Mouse (Mus musculus): ENCODE results near the gene Nprl3. TPM values are rescaled to one million over a fixed set of nuclear protein-coding genes. Genes with fewer than 3 reads are reported as not detected.
A peak's percentile ranks its signal among the peaks of the same experiment; 100 is the strongest.

Nprl3 gene
- polyA plus RNA-seq, 1 experiment from 2014 or later: 28.1 TPM

GRCm38 (mm10) chr11:32277736-32278457, 10.4 kb upstream of the Nprl3 start:
- ATAC-seq (no peak), DNase-seq (ENCODE audit: low spot score) (no peak)
- Histone ChIP-seq H3K9me3 (replicated peaks; ENCODE audit: control insufficient read depth, low read length) (no peaks in the 10 kb centered on the region), H3K4me1 (ENCODE audit: control insufficient read depth, insufficient read depth, low read length) (no peaks in the 10 kb centered on the region), H3K9ac (ENCODE audit: low read length) (no peak overlapping the region), H3K36me3 (ENCODE audit: control insufficient read depth, insufficient read depth, low read length) (no peaks in the 10 kb centered on the region), H3K27me3 (replicated peaks; ENCODE audit: control insufficient read depth, insufficient read depth, low read length) (no peaks in the 10 kb centered on the region), H3K4me2 (ENCODE audit: low read length) (no peak overlapping the region), H3K4me3 (ENCODE audit: low read depth, low read length) (no peak overlapping the region), H3K27ac (ENCODE audit: low read depth, low read length) (no peak overlapping the region)
- WGBS: 78% methylated on average over 21 of the region's 21 CpGs

- no peaks in the 10 kb centered on the region for H3K4me1 ChIP-seq (ENCODE audit: control insufficient read depth, insufficient read depth, low read length)
- no peak within 1 kb of the TSS for H3K9ac ChIP-seq (ENCODE audit: low read length)
- no peak within 1 kb of the TSS for H3K4me2 ChIP-seq (ENCODE audit: low read length)
- H3K4me3 ChIP-seq (ENCODE audit: low read depth, low read length): no peak within 1 kb of the TSS
- H3K27ac ChIP-seq (ENCODE audit: low read depth, low read length): no peak within 1 kb of the TSS
- 69% methylated on average over 3 of the region's 3 CpGs for WGBS
- DNase-seq (ENCODE audit: low spot score) (no peak), ATAC-seq (no peak)
- H3K9me3 ChIP-seq (replicated peaks; ENCODE audit: control insufficient read depth, low read length): no peaks in the 10 kb centered on the region
- no peaks in the 10 kb centered on the region for H3K27me3 ChIP-seq (replicated peaks; ENCODE audit: control insufficient read depth, insufficient read depth, low read length)
- no peaks in the 10 kb centered on the region for H3K36me3 ChIP-seq (ENCODE audit: control insufficient read depth, insufficient read depth, low read length)
Measured at GRCm38 (mm10) chr11:32276347-32276746, 8.8 kb upstream of the Nprl3 start, which contains the start of gene Hba-x. Gene Hba-x, plus strand, starts transcription at chr11:32276400.

DNA sequence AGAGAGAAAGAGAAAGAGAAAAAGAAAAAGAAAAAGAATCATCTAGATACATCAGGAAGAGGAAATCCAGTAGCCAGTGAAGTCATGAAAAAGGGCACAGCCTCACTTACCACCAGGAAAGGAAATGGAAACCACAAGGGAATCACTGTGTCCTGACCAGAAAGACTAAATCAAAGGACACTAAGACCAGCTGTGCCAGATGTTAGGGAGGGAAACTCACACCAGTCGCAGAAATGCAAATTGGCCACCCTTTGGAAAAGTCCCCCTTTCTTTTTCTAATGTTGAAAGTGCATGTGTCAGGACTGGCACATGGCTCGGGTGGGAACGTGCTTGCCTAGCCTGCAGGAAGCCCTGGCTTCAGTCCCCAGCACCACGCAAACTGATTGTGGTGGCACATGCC, 3.7 kb upstream of the Nprl3 start:
- H3K4me2 ChIP-seq (ENCODE audit: low read length): no peak overlapping the region
- no peaks in the 10 kb centered on the region for H3K36me3 ChIP-seq (ENCODE audit: control insufficient read depth, insufficient read depth, low read length)
- H3K4me3 ChIP-seq (ENCODE audit: low read depth, low read length): no peak overlapping the region
- ATAC-seq: no peak
- no peaks in the 10 kb centered on the region for H3K27me3 ChIP-seq (replicated peaks; ENCODE audit: control insufficient read depth, insufficient read depth, low read length)
- 43% methylated on average over 4 of the region's 4 CpGs for WGBS
- DNase-seq (ENCODE audit: low spot score): no peak
- H3K9me3 ChIP-seq (replicated peaks; ENCODE audit: control insufficient read depth, low read length): no peaks in the 10 kb centered on the region
- no peak overlapping the region for H3K27ac ChIP-seq (ENCODE audit: low read depth, low read length)
- H3K4me1 ChIP-seq (ENCODE audit: control insufficient read depth, insufficient read depth, low read length): peaks cover 5% of the 10 kb centered on the region; the same call in 1 of the 2 replicates
- no peak overlapping the region for H3K9ac ChIP-seq (ENCODE audit: low read length)

GRCm38 (mm10) chr11:32268952-32269351, 1.4 kb upstream of the Nprl3 start:
- 83% methylated on average over 5 of the region's 5 CpGs for WGBS
- H3K27ac ChIP-seq (ENCODE audit: low read depth, low read length): no peak overlapping the region

GRCm38 (mm10) chr11:32267964-32268363, 457 bp upstream of the Nprl3 start:
- peak; percentile 18 for ATAC-seq
- Histone ChIP-seq H3K4me1 (ENCODE audit: control insufficient read depth, insufficient read depth, low read length) (peaks cover 5% of the 10 kb centered on the region; the same call in 1 of the 2 replicates), H3K36me3 (ENCODE audit: control insufficient read depth, insufficient read depth, low read length) (no peaks in the 10 kb centered on the region; the same call in 1 of the 2 replicates), H3K9me3 (replicated peaks; ENCODE audit: control insufficient read depth, low read length) (no peaks in the 10 kb centered on the region), H3K9ac (ENCODE audit: low read length) (peak overlapping the region; percentile 78), H3K4me3 (ENCODE audit: low read depth, low read length) (peak overlapping the region; percentile 47), H3K4me2 (ENCODE audit: low read length) (peak overlapping the region; percentile 50), H3K27ac (ENCODE audit: low read depth, low read length) (no peak overlapping the region), H3K27me3 (replicated peaks; ENCODE audit: control insufficient read depth, insufficient read depth, low read length) (no peaks in the 10 kb centered on the region)
- no peak for DNase-seq (ENCODE audit: low spot score)
- 21% methylated on average over 5 of the region's 5 CpGs for WGBS

More at GRCm38 (mm10) chr11:32268952-32269351, 1.4 kb upstream of the Nprl3 start:
- ATAC-seq (no peak), DNase-seq (ENCODE audit: low spot score) (no peak)
- Histone ChIP-seq H3K4me3 (ENCODE audit: low read depth, low read length) (no peak overlapping the region), H3K27me3 (replicated peaks; ENCODE audit: control insufficient read depth, insufficient read depth, low read length) (no peaks in the 10 kb centered on the region), H3K4me2 (ENCODE audit: low read length) (no peak overlapping the region), H3K4me1 (ENCODE audit: control insufficient read depth, insufficient read depth, low read length) (peaks cover 5% of the 10 kb centered on the region; the same call in 1 of the 2 replicates), H3K9ac (ENCODE audit: low read length) (no peak overlapping the region), H3K9me3 (replicated peaks; ENCODE audit: control insufficient read depth, low read length) (no peaks in the 10 kb centered on the region), H3K36me3 (ENCODE audit: control insufficient read depth, insufficient read depth, low read length) (no peaks in the 10 kb centered on the region)

GRCm38 (mm10) chr11:32266776-32267175, 731 bp downstream of the Nprl3 start:
- H3K4me1 ChIP-seq (ENCODE audit: control insufficient read depth, insufficient read depth, low read length): peaks cover 5% of the 10 kb centered on the region; the same call in 1 of the 2 replicates
- H3K27ac ChIP-seq (ENCODE audit: low read depth, low read length): peak overlapping the region; percentile 88; the same call in 1 of the 2 replicates
- no peaks in the 10 kb centered on the region for H3K27me3 ChIP-seq (replicated peaks; ENCODE audit: control insufficient read depth, insufficient read depth, low read length)
- peak overlapping the region; percentile 50 for H3K4me2 ChIP-seq (ENCODE audit: low read length)
- peak overlapping the region; percentile 78 for H3K9ac ChIP-seq (ENCODE audit: low read length)
- H3K36me3 ChIP-seq (ENCODE audit: control insufficient read depth, insufficient read depth, low read length): no peaks in the 10 kb centered on the region; the same call in 1 of the 2 replicates
- 25% methylated on average over 6 of the region's 6 CpGs for WGBS
- ATAC-seq: no peak; the same call in 1 of the 2 replicates
- peak; percentile 6 for DNase-seq (ENCODE audit: low spot score)
- no peaks in the 10 kb centered on the region for H3K9me3 ChIP-seq (replicated peaks; ENCODE audit: control insufficient read depth, low read length)
- peak overlapping the region; percentile 47 for H3K4me3 ChIP-seq (ENCODE audit: low read depth, low read length)

GRCm38 (mm10) chr11:32266194-32266593, 1.3 kb downstream of the Nprl3 start:
- H3K9ac ChIP-seq (ENCODE audit: low read length): no peak overlapping the region
- ATAC-seq (no peak), DNase-seq (ENCODE audit: low spot score) (no peak)
- H3K27ac ChIP-seq (ENCODE audit: low read depth, low read length): no peak overlapping the region
- no peak overlapping the region for H3K4me3 ChIP-seq (ENCODE audit: low read depth, low read length)
- no peaks in the 10 kb centered on the region for H3K9me3 ChIP-seq (replicated peaks; ENCODE audit: control insufficient read depth, low read length)
- H3K4me2 ChIP-seq (ENCODE audit: low read length): no peak overlapping the region
- no peaks in the 10 kb centered on the region; the same call in 1 of the 2 replicates for H3K36me3 ChIP-seq (ENCODE audit: control insufficient read depth, insufficient read depth, low read length)
- no peaks in the 10 kb centered on the region for H3K27me3 ChIP-seq (replicated peaks; ENCODE audit: control insufficient read depth, insufficient read depth, low read length)
- WGBS: 91% methylated on average over 6 of the region's 6 CpGs
- peaks cover 5% of the 10 kb centered on the region; the same call in 1 of the 2 replicates for H3K4me1 ChIP-seq (ENCODE audit: control insufficient read depth, insufficient read depth, low read length)

DNA sequence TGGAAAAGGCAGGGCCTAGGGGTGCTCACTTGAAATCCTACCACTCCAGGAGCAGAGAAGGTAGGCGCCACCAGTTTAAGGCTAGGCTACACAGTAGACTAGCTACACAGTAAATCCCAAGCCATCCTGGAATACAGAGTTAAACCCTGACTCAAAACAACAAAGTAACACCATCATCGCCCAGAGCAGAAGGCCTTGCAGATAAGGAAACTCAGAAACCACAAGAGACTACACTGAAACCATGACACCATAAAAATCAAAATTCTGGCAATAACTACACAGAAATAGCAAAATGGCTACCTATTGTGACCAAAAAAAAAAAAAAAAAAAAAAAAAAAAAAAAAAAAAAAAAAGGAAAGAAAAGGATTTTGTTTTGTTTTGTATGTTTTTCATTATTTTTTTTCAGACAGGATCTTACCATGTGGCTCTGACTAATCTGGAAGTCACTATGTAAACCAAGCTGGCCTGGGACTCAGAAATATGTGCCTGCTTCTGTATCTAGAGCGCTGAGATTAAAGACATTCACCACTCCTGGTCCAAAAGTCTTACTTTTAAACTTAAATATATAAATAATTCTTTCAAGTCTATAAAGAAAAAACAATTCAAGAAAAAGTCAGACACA, 2.3 kb downstream of the Nprl3 start:
- no peaks in the 10 kb centered on the region for H3K9me3 ChIP-seq (replicated peaks; ENCODE audit: control insufficient read depth, low read length)
- H3K4me2 ChIP-seq (ENCODE audit: low read length): no peak overlapping the region
- ATAC-seq (no peak), DNase-seq (ENCODE audit: low spot score) (no peak)
- H3K4me3 ChIP-seq (ENCODE audit: low read depth, low read length): no peak overlapping the region
- no peak overlapping the region for H3K27ac ChIP-seq (ENCODE audit: low read depth, low read length)
- H3K9ac ChIP-seq (ENCODE audit: low read length): no peak overlapping the region
- WGBS: 96% methylated on average over 3 of the region's 3 CpGs
- peaks cover 8% of the 10 kb centered on the region; the same call in 1 of the 2 replicates for H3K36me3 ChIP-seq (ENCODE audit: control insufficient read depth, insufficient read depth, low read length)
- H3K27me3 ChIP-seq (replicated peaks; ENCODE audit: control insufficient read depth, insufficient read depth, low read length): no peaks in the 10 kb centered on the region
- H3K4me1 ChIP-seq (ENCODE audit: control insufficient read depth, insufficient read depth, low read length): peaks cover 5% of the 10 kb centered on the region; the same call in 1 of the 2 replicates

Data from forebrain, embryonic 14.5 days (tissue).